Mouse (Mus musculus) erythroid progenitor cell, adult 5-6 weeks (primary cell): ENCODE data around the gene Hecw2. TPM values are rescaled to one million over a fixed set of nuclear protein-coding genes. Genes with fewer than 3 reads are reported as not detected.
A peak's percentile ranks its signal among the peaks of the same experiment; 100 is the strongest.

ENCODE experiments used
- ATAC-seq: replicated peaks from 2 replicates; pipeline ENCODE4 v1.8.0; 2016; ENCODE audit warnings: moderate number of reproducible peaks, mild to moderate bottlenecking, moderate TSS enrichment, inconsistent platforms; ENCODE audit not compliant: poor library complexity, low FRiP score, severe bottlenecking
- total RNA-seq, 2 experiments: library from RNA; stranded (forward) in 1 of 2; stranded (reverse) in 1 of 2; fragments of 150-400 nt in 1 of 2; fragments of 186-747, 209-891 nt in 1 of 2; gene quantifications; 2 replicates each; pipeline versions ENCODE4 v1.2.3 to v1.2.4; 2015 to 2017; ENCODE audit warnings: low replicate concordance in 2 of 2

The Hecw2 gene
- total RNA-seq, 2 experiments from 2014 or later: not detected

GRCm38 (mm10) chr1:53797811-53798210 is 397.2 kb downstream of the Hecw2 start:
- ATAC-seq: no peak

- no peak for ATAC-seq
These were observed 397.9 kb downstream of the Hecw2 start for GRCm38 (mm10) chr1:53797074-53797473.

GRCm38 (mm10) chr1:53796271-53796670 is 398.7 kb downstream of the Hecw2 start:
- ATAC-seq: no peak

- no peak for ATAC-seq
These were observed 399.4 kb downstream of the Hecw2 start for GRCm38 (mm10) chr1:53795591-53795990.

- ATAC-seq: no peak
These were observed 399.9 kb downstream of the Hecw2 start for GRCm38 (mm10) chr1:53795081-53795480.

GRCm38 (mm10) chr1:53794279-53794678 is 400.7 kb downstream of the Hecw2 start:
- no peak for ATAC-seq

- ATAC-seq: no peak
These were observed 403.6 kb downstream of the Hecw2 start for GRCm38 (mm10) chr1:53791343-53791742.

- ATAC-seq: peak; percentile 91
These were observed 410.1 kb downstream of the Hecw2 start, which contains the start of gene Stk17b for GRCm38 (mm10) chr1:53784721-53785418. Gene Stk17b (minus strand): TSS chr1:53785224.

GRCm38 (mm10) chr1:53784291-53784720 is 410.7 kb downstream of the Hecw2 start:
- ATAC-seq: peak; percentile 80

- ATAC-seq: no peak
These were observed 412.0 kb downstream of the Hecw2 start for GRCm38 (mm10) chr1:53782956-53783355.

- no peak for ATAC-seq
These were observed 412.9 kb downstream of the Hecw2 start for GRCm38 (mm10) chr1:53782079-53782478.

GRCm38 (mm10) chr1:53781311-53781710 is 413.7 kb downstream of the Hecw2 start:
- ATAC-seq: no peak

GRCm38 (mm10) chr1:53776176-53776905 is 418.6 kb downstream of the Hecw2 start:
- ATAC-seq: no peak

- no peak for ATAC-seq
These were observed 419.4 kb downstream of the Hecw2 start for GRCm38 (mm10) chr1:53775545-53775944.

- ATAC-seq: no peak
These were observed 419.9 kb downstream of the Hecw2 start for GRCm38 (mm10) chr1:53775036-53775435.

- ATAC-seq: no peak
These were observed 420.4 kb downstream of the Hecw2 start for GRCm38 (mm10) chr1:53774571-53774970.

GRCm38 (mm10) chr1:53773994-53774393 is 421.0 kb downstream of the Hecw2 start:
- ATAC-seq: no peak

GRCm38 (mm10) chr1:53772967-53773366 is 422.0 kb downstream of the Hecw2 start:
- no peak for ATAC-seq

GRCm38 (mm10) chr1:53771476-53771875 is 423.5 kb downstream of the Hecw2 start:
- no peak for ATAC-seq

GRCm38 (mm10) chr1:53766112-53766511 is 428.9 kb downstream of the Hecw2 start:
- no peak for ATAC-seq

- ATAC-seq: no peak
These were observed 437.7 kb downstream of the Hecw2 start for GRCm38 (mm10) chr1:53757316-53757715.
